Mouse (Mus musculus): ENCODE measurements at regions not wholly inside any gene's neighbourhood (a gene's known extent, or its start where the extent isn't known, plus 50 kb on each side); places are given as distances from the start of the nearest gene placed in this dataset.

- H3K9ac ChIP-seq (replicated peaks), result no peak overlapping the region
- no peaks in the 10 kb centered on the region for H3K9me3 ChIP-seq (ENCODE audit: low read length)
- H3K4me1 ChIP-seq (ENCODE audit: insufficient read depth), result no peaks in the 10 kb centered on the region
- no peak overlapping the region for H3K27ac ChIP-seq (ENCODE audit: low read depth)
- TF ChIP-seq EP300 (IDR thresholded peaks at IDR 0.05; ENCODE audit: low read depth), result no peak
- TF ChIP-seq CTCF (IDR thresholded peaks at IDR 0.05; ENCODE audit: low read depth), result no peak
- ATAC-seq (no peak), DNase-seq (no peak)
- H3K4me3 ChIP-seq (ENCODE audit: low read depth, low read length), result no peak overlapping the region
- H3K36me3 ChIP-seq (replicated peaks; ENCODE audit: insufficient read depth, low read length), result no peaks in the 10 kb centered on the region
- no peak overlapping the region for H3K4me2 ChIP-seq (ENCODE audit: low read depth, low read length)
- 78% methylated on average over 2 of the region's 2 CpGs for WGBS (ENCODE audit: insufficient replicate concordance)
- H3K27me3 ChIP-seq (ENCODE audit: insufficient read depth, low read length), result no peaks in the 10 kb centered on the region
These were observed 56.9 kb upstream of the Pik3r1 start for GRCm38 (mm10) chr13:101824962-101825361.

DNA sequence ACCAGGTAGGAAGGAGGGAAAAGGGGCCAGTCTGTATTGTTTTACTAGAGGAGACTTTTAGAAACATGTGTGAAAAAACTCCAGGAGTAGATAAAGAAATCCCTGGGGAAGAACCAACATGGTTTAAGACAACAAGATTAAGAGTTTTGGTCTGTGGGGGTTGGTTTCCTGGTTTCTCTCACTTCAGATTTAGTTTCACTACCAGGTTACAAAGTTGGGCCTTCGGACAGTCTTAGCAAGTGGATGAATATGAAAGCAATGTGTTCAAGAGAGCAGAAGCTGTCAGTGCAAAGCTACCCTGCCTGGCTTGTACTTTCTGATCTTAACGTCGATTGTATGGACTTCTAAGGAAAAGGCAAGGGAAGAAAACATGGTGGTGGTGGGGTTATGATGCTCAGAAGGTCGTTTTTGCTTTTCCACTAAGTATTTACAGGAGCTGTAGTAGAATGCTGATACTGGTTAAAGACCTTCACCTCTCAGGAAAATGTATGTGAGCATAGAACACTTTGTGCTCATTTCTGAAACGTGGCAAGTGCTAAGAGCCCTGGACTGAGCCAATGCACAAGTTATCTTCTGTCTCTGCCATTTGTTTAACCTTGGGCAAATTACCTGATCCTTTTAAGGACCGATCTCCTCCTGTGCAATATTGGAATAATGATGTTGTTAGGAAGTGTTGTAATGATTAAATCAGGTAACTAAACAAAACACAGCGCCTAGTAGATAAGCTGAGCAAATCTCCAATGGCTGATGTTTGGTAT is 64.0 kb upstream of the Pik3r1 start:
- ATAC-seq, result no peak; the same call in 1 of the 2 replicates
- WGBS (ENCODE audit: insufficient replicate concordance), result 58% methylated on average over 7 of the region's 7 CpGs
- no peak for TF ChIP-seq CTCF (IDR thresholded peaks at IDR 0.05; ENCODE audit: low read depth)
- no peak for TF ChIP-seq EP300 (IDR thresholded peaks at IDR 0.05; ENCODE audit: low read depth)

GRCm38 (mm10) chr13:101834546-101834945 is 66.5 kb upstream of the Pik3r1 start:
- Histone ChIP-seq H3K9me3 (ENCODE audit: low read length) (no peaks in the 10 kb centered on the region), H3K4me3 (ENCODE audit: low read depth, low read length) (no peak overlapping the region), H3K4me2 (ENCODE audit: low read depth, low read length) (no peak overlapping the region), H3K36me3 (replicated peaks; ENCODE audit: insufficient read depth, low read length) (no peaks in the 10 kb centered on the region), H3K27ac (ENCODE audit: low read depth) (no peak overlapping the region), H3K4me1 (ENCODE audit: insufficient read depth) (peaks cover 13% of the 10 kb centered on the region), H3K9ac (replicated peaks) (no peak overlapping the region), H3K27me3 (ENCODE audit: insufficient read depth, low read length) (no peaks in the 10 kb centered on the region)
- TF ChIP-seq EP300 (IDR thresholded peaks at IDR 0.05; ENCODE audit: low read depth), result no peak
- no peak for TF ChIP-seq CTCF (IDR thresholded peaks at IDR 0.05; ENCODE audit: low read depth)
- DNase-seq (no peak), ATAC-seq (no peak)
- WGBS (ENCODE audit: insufficient replicate concordance), result 83% methylated on average over 4 of the region's 4 CpGs

More for the DNA sequence above, 64.0 kb upstream of the Pik3r1 start:
- DNase-seq, result no peak
- H3K9ac ChIP-seq (replicated peaks), result no peak overlapping the region
- no peak overlapping the region for H3K4me2 ChIP-seq (ENCODE audit: low read depth, low read length)
- no peaks in the 10 kb centered on the region for H3K27me3 ChIP-seq (ENCODE audit: insufficient read depth, low read length)
- H3K27ac ChIP-seq (ENCODE audit: low read depth), result no peak overlapping the region
- no peaks in the 10 kb centered on the region for H3K9me3 ChIP-seq (ENCODE audit: low read length)
- no peak overlapping the region for H3K4me3 ChIP-seq (ENCODE audit: low read depth, low read length)
- peaks cover 13% of the 10 kb centered on the region for H3K4me1 ChIP-seq (ENCODE audit: insufficient read depth)
- H3K36me3 ChIP-seq (replicated peaks; ENCODE audit: insufficient read depth, low read length), result no peaks in the 10 kb centered on the region

- no peak overlapping the region for H3K27ac ChIP-seq (ENCODE audit: low read depth)
- DNase-seq (no peak), ATAC-seq (no peak)
- 77% methylated on average over 1 of the region's 1 CpGs for WGBS (ENCODE audit: insufficient replicate concordance)
- H3K36me3 ChIP-seq (replicated peaks; ENCODE audit: insufficient read depth, low read length), result no peaks in the 10 kb centered on the region
- H3K4me3 ChIP-seq (ENCODE audit: low read depth, low read length), result no peak overlapping the region
- H3K9me3 ChIP-seq (ENCODE audit: low read length), result no peaks in the 10 kb centered on the region
- peaks cover 6% of the 10 kb centered on the region; the same call in 1 of the 2 replicates for H3K4me1 ChIP-seq (ENCODE audit: insufficient read depth)
- H3K4me2 ChIP-seq (ENCODE audit: low read depth, low read length), result no peak overlapping the region
- H3K9ac ChIP-seq (replicated peaks), result no peak overlapping the region
- no peaks in the 10 kb centered on the region for H3K27me3 ChIP-seq (ENCODE audit: insufficient read depth, low read length)
- TF ChIP-seq CTCF (IDR thresholded peaks at IDR 0.05; ENCODE audit: low read depth) (no peak), EP300 (IDR thresholded peaks at IDR 0.05; ENCODE audit: low read depth) (no peak)
These were observed 69.0 kb upstream of the Pik3r1 start for GRCm38 (mm10) chr13:101836992-101837391.

GRCm38 (mm10) chr13:101844461-101845440 is 76.7 kb upstream of the Pik3r1 start:
- Histone ChIP-seq H3K9ac (replicated peaks) (no peak overlapping the region), H3K27ac (ENCODE audit: low read depth) (no peak overlapping the region), H3K9me3 (ENCODE audit: low read length) (no peaks in the 10 kb centered on the region), H3K27me3 (ENCODE audit: insufficient read depth, low read length) (no peaks in the 10 kb centered on the region), H3K4me3 (ENCODE audit: low read depth, low read length) (no peak overlapping the region), H3K4me1 (ENCODE audit: insufficient read depth) (peaks cover 6% of the 10 kb centered on the region; the same call in 1 of the 2 replicates), H3K4me2 (ENCODE audit: low read depth, low read length) (no peak overlapping the region), H3K36me3 (replicated peaks; ENCODE audit: insufficient read depth, low read length) (no peaks in the 10 kb centered on the region)
- TF ChIP-seq EP300 (IDR thresholded peaks at IDR 0.05; ENCODE audit: low read depth), result no peak
- no peak for TF ChIP-seq CTCF (IDR thresholded peaks at IDR 0.05; ENCODE audit: low read depth)
- WGBS (ENCODE audit: insufficient replicate concordance), result 71% methylated on average over 7 of the region's 7 CpGs
- ATAC-seq (no peak), DNase-seq (no peak)

GRCm38 (mm10) chr13:101846016-101846415 is 78.0 kb upstream of the Pik3r1 start:
- H3K9me3 ChIP-seq (ENCODE audit: low read length), result no peaks in the 10 kb centered on the region
- DNase-seq (no peak), ATAC-seq (no peak)
- peaks cover 6% of the 10 kb centered on the region; the same call in 1 of the 2 replicates for H3K4me1 ChIP-seq (ENCODE audit: insufficient read depth)
- H3K9ac ChIP-seq (replicated peaks), result no peak overlapping the region
- H3K27ac ChIP-seq (ENCODE audit: low read depth), result no peak overlapping the region
- H3K4me2 ChIP-seq (ENCODE audit: low read depth, low read length), result no peak overlapping the region
- H3K36me3 ChIP-seq (replicated peaks; ENCODE audit: insufficient read depth, low read length), result no peaks in the 10 kb centered on the region
- H3K27me3 ChIP-seq (ENCODE audit: insufficient read depth, low read length), result no peaks in the 10 kb centered on the region
- TF ChIP-seq EP300 (IDR thresholded peaks at IDR 0.05; ENCODE audit: low read depth) (no peak), CTCF (IDR thresholded peaks at IDR 0.05; ENCODE audit: low read depth) (no peak)
- H3K4me3 ChIP-seq (ENCODE audit: low read depth, low read length), result no peak overlapping the region
- WGBS (ENCODE audit: insufficient replicate concordance), result 56% methylated on average over 3 of the region's 3 CpGs

All from liver, postnatal 0 days (tissue).